Mouse (Mus musculus): ENCODE measurements around the gene Mrps22.
A peak's percentile ranks its signal among the peaks of the same experiment; 100 is the strongest.

The Mrps22 gene

DNA sequence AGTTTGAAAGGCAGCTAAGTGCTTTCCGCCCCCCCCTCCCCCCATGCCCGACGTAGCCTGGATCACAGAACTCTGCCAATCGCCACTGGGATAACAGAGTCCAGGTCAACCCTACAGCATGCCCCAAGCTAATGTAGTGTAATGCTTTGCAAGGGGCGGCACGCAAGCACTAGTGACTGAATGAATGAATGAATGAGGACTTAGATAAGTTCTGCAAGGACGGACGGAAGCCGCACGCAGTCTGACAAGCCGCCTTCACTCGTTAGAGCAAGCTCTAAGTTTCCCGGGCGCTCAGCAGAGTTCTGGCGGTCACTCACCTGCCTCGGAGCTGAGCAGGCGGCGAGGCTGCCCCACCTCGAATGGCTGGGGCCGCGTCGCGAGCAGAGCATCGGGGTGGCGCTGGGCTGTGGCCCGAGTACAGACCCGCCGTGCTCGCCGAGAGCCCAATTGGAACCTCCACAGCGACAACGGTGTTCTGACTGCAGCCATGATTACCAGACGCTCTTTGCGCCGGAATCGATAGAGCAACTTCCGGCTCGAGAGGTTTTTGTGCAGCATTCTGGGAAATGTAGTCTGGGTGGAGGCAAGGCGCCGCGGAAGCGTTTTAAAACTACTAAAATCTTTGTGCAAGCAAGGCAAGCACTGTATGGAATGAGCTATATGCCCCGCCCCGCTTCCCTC lies at the start of gene Mrps22:
Gene Mrps22 (minus strand): TSS at position 505 of the 681 bp plus-strand sequence.
- DNase-seq (ENCODE audit: low read depth), result peak; percentile 58

DNA sequence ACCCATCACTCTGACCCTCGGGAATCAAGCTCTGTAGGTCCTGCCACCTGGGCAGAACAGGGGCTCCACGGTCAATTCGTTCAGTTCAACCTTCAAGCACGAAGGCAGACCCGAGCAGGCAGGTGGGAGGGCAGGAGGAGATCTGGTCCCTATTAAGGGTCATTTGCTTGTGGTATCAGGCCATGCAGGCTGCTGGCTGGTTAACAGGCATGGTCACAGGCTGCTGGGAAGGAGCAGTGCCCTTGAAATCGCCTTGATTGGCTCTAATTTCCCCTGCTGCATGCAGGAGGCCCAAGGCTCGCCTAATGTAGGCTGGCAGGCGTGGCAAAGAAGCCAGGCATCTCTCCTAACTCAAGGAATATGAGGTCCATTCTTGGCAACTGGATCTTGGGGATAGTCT lies 49.1 kb upstream of the Mrps22 start:
- no peak for DNase-seq (ENCODE audit: low read depth)

DNA sequence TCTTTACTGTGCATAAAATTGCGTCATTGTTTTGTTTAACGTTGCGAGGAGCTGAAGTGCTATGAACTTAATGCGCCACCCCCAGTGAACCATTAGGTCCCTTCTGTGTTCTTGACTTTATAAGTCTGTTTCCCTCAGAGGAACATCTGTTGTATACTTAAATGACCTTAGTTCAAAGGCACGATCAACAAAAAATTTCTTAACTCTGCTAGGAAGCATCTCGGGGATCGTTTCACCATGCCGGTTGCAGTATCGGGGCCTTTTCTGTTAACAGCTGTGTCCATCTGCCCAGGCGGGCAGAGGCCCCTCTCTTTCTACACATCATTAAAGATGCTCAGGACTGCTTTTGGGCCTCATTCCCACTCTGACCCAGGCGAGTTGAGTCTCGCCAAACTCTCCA lies 46.0 kb upstream of the Mrps22 start:
- DNase-seq (ENCODE audit: low read depth), result no peak

DNA sequence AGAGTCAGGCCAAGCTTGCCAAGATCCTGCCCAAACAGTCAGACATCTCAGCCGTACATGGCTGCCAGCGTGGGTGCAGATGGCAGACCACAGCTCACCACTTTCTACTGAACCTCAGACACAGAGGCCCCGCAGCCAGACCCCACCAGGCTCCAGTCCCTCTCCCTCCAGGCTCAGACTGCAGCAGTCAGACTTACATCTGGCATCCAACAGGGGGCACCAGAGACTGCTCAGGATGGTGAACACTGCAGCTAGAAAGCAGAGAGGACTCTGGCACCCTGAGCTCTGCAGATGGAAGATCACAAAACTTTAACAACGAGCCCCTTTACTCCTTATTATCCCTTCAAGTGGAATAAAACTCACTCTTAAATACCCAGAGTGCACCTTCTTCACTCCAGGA lies 44.3 kb upstream of the Mrps22 start:
- peak; percentile 41 for DNase-seq (ENCODE audit: low read depth)

DNA sequence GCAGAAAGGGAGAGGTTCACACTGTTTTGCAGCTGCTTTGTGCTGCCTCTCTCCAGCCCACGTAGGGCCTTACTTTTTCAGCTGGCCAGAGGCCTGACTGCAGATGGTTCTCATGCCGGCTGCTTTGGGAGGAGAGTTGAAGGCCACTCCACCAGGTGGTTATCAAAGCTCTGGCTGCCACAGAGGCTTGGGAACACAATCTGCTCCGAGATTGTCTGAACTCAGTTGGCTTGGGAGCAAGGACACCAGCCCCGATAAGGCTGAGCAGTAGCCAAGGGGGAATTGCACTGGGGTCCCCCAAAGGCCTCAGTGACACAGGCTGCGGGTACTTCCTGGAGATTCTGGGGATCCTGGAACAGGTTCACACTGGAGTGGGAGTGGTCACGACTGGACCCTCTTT lies 40.7 kb upstream of the Mrps22 start:
- no peak for DNase-seq (ENCODE audit: low read depth)

DNA sequence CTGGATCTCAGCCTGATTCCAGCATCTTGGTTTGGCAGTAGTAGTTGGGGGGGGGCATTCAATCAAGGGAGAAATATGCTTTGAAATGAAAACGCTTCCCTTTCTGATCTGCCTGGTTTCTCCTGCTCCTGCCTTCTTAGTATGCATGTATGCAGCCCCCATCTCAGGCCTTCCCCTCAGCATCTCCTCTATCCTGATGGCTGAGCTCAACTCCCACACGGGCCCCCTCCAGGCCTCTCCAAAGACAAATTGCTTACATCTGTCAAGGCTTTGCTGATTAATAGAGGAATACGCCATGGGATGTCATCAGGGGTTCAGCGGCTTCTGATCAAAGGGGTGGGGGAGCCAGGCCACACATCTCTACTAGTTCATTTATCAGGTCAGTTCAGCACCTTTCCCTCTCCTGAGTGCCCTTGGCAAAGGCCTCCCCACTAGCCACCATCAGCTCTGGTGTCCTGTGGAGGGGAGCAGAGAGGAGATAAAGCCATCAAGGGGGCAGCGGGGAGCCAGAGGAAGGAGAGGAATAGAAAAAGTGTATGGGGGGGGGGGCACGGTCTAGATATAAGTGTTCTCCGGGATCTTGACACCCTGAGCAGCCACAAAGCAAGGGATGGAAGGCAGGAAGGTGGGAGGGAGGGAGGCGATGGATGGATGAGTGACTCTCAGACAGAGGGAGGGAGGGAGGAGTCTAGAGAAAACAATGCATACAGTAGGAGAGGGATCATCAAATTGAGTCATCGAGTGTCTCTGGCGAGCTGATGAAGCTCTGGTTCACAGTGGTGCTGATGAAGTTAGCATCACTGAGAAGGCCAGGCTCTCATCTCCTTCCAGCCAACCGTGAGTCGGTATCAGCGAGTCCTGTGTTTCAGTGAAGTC lies 32.1 kb upstream of the Mrps22 start:
- DNase-seq (ENCODE audit: low read depth), result no peak

DNA sequence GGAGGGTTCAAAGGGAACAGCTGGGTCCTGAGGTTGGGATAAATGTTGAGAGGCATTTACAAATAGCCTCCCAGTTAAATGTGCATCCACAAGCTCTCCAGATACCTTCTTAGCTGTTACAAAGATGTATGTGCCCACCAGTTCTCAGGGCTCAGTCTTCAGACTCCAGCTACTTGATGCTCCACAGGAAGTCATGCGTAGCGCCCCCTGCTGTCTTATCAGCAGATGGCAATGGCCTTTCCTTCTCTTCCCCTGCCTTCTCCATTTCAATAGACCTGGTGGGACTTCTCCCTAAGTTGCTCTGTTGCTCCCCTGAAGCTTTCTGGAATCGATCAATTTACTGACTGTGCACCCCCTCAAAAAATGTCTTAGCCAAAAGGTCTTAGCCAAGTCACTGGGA lies 27.0 kb upstream of the Mrps22 start:
- DNase-seq (ENCODE audit: low read depth), result no peak

DNA sequence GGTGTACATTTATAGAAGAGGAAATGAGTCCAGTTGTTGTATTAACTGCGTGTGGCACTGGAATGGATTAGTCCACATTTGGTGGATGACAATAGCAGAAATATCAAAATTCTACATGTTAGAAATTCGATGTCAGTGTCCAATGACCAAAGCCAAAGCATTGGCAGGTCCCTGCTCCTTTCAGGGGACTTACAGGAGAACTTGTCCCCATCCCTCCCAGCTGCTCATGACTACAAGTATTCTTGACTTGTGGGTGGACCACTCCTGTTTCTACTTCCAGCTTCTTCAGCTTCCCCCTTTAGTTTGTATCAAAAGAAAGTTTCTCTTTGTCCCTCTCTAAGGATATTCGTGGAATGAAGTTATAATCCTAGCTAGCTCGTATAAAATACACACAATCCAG lies 3.4 kb upstream of the Mrps22 start:
- no peak for DNase-seq (ENCODE audit: low read depth)

DNA sequence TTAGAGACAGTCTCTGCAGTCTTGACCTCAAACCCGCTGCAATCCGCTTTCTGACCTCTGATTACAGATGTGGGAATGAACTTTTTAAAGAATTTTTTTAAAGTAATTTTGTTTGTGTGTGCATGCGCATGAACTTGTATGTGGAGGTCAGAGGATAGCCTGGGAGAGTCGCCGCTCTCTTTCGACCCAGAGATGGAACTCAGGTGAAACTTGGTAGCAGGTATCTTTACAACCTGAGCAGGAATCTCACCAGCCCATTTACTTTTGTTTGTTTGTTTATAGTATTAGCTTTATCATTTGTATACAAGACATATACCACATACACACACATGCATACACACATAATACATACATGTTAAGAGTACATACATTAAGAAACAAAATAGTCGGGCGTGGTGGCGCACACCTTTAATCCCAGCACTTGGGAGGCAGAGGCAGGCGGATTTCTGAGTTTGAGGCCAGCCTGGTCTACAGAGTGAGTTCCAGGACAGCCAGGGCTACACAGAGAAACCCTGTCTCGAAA lies 438 bp upstream of the Mrps22 start:
- no peak for DNase-seq (ENCODE audit: low read depth)

DNA sequence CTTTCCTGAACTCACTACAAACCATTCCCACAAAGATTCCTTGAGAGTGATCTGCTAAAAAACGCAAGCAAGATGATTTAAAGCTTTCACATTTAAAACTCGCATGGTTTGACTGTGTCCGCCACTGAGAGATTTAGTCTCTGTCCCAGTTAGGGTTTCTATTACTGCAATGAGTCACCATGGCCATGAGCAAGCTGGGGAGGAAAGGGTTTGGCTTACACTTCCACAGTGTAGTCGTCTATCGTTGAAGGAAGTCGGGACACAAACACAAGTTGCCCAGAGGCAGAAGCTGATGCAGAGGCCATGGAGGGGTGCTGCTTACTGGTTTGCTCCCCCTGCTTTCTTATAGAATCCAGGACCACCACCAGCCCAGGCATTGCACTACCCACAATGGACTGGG lies 1.4 kb downstream of the Mrps22 start:
- DNase-seq (ENCODE audit: low read depth), result no peak

DNA sequence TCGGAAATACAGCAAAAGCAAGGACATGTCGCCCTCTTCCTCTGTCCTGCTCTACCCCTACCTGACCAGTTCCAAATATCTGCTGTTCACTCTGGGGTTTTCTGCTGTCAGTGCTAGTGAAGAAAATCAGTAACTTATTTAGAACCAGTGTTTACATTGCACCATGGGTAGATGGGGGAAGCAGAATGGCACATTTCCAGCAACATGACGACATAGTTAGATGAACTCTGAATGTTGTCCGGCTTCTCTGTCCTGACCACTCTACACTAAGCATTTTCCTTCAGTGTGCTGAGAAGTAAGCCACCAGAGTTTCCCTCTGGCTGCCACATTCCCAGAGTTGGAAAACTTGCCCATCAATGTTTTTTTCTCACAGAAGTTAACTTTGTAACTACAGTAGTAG lies 17.6 kb downstream of the Mrps22 start:
- no peak for DNase-seq (ENCODE audit: low read depth)

DNA sequence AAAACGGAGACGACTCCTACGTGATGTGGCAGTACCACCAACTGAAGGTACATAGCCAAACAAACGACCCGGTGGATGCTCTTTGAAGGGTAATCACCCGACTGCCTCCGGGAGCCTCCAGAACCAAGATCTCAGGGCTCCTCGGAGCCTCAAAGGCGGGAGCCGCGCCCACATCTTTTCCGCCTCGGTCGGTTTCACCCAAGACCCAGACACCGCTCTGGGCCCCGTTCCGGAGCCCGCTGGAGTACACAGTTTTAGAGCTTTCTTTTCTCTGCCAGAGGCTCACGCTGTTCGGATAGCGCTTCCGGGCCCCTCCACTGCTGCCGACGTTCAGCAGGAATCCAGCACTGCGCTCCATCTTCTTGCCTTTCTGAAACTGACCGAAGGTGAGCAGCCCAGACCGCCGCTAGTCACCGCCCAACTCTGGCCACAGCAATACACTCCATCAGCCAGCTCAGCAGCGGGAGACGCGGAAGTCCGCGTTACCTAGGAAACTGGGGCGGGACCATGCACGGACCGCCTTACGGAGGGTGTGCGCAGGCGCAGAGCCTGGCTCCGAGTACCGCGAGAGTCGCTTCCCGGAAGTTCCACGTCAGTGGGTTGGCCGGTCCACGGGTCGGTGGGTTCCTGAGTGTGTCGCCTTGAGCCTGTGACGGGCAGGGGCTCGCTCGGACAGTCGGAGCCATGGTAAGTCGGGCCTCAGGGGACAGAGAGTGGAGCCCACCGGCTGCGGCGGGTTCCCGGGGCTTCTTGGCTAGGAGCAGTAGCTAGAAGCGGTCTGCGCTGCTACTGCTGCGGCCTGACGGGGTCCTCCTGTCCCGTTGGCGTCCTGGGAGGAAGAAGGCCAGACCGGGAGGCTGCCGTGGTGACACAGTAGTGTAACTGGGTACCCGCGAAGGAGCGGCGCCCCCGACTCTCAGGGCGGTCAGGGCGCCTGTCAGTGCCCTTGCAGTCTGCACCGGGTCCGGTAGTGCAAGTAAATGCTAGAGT lies 38.0 kb downstream of the Mrps22 start, which contains the start of gene Copb2:
Gene Copb2 (plus strand): TSS at position 585 of the 990 bp plus-strand sequence.
- peak; percentile 95 for DNase-seq (ENCODE audit: low read depth)

DNA sequence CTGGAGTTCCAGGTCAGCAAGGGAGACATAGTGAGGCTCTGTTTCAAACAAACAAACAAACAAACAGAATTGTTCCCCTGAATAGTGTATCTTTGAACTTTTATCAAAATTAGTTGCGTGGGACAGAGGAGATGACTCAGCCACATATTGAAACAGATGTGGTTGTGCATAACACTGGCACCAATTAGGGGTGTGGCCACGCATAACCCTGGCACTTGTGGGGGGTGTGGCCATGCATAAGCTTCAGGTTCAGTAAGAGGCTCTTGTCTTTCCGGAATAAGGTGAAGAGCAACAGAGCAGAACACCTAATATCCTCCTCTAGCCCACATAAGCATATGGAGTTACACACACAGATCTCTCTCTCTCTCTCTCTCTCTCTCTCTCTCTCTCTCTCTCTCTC lies 57.4 kb downstream of the Mrps22 start:
- DNase-seq (ENCODE audit: low read depth), result no peak
